Mouse (Mus musculus): ENCODE results near the gene Siah2. TPM values are rescaled to one million over a fixed set of nuclear protein-coding genes. Genes with fewer than 3 reads are reported as not detected.

Siah2 gene
- polyA plus RNA-seq, 1 experiment from 2014 or later, result 8.4 TPM

GRCm38 (mm10) chr3:58724815-58725214 lies 32.6 kb upstream of the Siah2 start:
- no peak for ATAC-seq
- H3K4me3 ChIP-seq (ENCODE audit: low read length), result no peak overlapping the region

GRCm38 (mm10) chr3:58723656-58724055 lies 31.5 kb upstream of the Siah2 start:
- Histone ChIP-seq H3K36me3 (ENCODE audit: control insufficient read depth, insufficient read depth, low read length) (no peaks in the 10 kb centered on the region), H3K9ac (ENCODE audit: low read depth, low read length) (no peak overlapping the region), H3K27ac (ENCODE audit: low read depth, low read length) (no peak overlapping the region), H3K4me3 (ENCODE audit: low read length) (no peak overlapping the region), H3K9me3 (ENCODE audit: control insufficient read depth, low read length) (no peaks in the 10 kb centered on the region), H3K27me3 (replicated peaks; ENCODE audit: control insufficient read depth, insufficient read depth, low read length) (no peaks in the 10 kb centered on the region), H3K4me2 (ENCODE audit: low read length) (no peak overlapping the region), H3K4me1 (ENCODE audit: control insufficient read depth, insufficient read depth, low read depth, low read length) (no peaks in the 10 kb centered on the region)
- WGBS, result 100% methylated on average over 2 of the region's 2 CpGs
- no peak for ATAC-seq

More at GRCm38 (mm10) chr3:58724815-58725214, 32.6 kb upstream of the Siah2 start:
- no peaks in the 10 kb centered on the region for H3K36me3 ChIP-seq (ENCODE audit: control insufficient read depth, insufficient read depth, low read length)
- no peaks in the 10 kb centered on the region for H3K27me3 ChIP-seq (replicated peaks; ENCODE audit: control insufficient read depth, insufficient read depth, low read length)
- no peaks in the 10 kb centered on the region for H3K4me1 ChIP-seq (ENCODE audit: control insufficient read depth, insufficient read depth, low read depth, low read length)
- no peak overlapping the region for H3K9ac ChIP-seq (ENCODE audit: low read depth, low read length)
- H3K27ac ChIP-seq (ENCODE audit: low read depth, low read length), result no peak overlapping the region
- no peak overlapping the region for H3K4me2 ChIP-seq (ENCODE audit: low read length)
- H3K9me3 ChIP-seq (ENCODE audit: control insufficient read depth, low read length), result no peaks in the 10 kb centered on the region

- H3K4me2 ChIP-seq (ENCODE audit: low read length), result no peak overlapping the region
- H3K9me3 ChIP-seq (ENCODE audit: control insufficient read depth, low read length), result peaks cover 4% of the 10 kb centered on the region
- H3K9ac ChIP-seq (ENCODE audit: low read depth, low read length), result no peak overlapping the region
- no peak overlapping the region for H3K27ac ChIP-seq (ENCODE audit: low read depth, low read length)
- no peaks in the 10 kb centered on the region for H3K36me3 ChIP-seq (ENCODE audit: control insufficient read depth, insufficient read depth, low read length)
- WGBS, result 56% methylated on average over 9 of the region's 9 CpGs
- no peak for ATAC-seq
- no peak overlapping the region for H3K4me3 ChIP-seq (ENCODE audit: low read length)
- H3K27me3 ChIP-seq (replicated peaks; ENCODE audit: control insufficient read depth, insufficient read depth, low read length), result no peaks in the 10 kb centered on the region
- no peaks in the 10 kb centered on the region for H3K4me1 ChIP-seq (ENCODE audit: control insufficient read depth, insufficient read depth, low read depth, low read length)
These were observed 27.4 kb upstream of the Siah2 start for GRCm38 (mm10) chr3:58719461-58720230.

DNA sequence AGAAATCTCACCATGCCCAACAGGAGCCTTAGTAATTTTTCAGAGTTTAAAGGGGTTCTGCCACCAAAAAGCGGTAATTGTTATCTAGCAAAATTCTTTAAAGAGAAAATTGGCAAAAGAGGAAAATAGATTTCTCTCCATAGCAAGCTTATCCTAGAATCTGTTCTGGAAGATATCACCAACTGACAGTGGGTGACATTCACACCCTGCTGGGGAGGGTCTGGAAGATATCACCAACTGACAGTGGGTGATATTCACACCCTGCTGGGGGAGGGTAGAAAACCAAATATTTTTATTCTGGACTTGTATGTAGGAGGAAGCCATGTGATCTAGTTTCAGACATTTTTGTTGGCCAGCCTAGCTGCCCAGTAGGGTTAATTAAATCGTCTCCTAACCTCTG lies 24.5 kb upstream of the Siah2 start:
- no peak overlapping the region for H3K4me2 ChIP-seq (ENCODE audit: low read length)
- 89% methylated on average over 2 of the region's 2 CpGs for WGBS
- no peak overlapping the region for H3K9ac ChIP-seq (ENCODE audit: low read depth, low read length)
- H3K4me1 ChIP-seq (ENCODE audit: control insufficient read depth, insufficient read depth, low read depth, low read length), result no peaks in the 10 kb centered on the region
- no peak overlapping the region for H3K4me3 ChIP-seq (ENCODE audit: low read length)
- H3K9me3 ChIP-seq (ENCODE audit: control insufficient read depth, low read length), result peaks cover 4% of the 10 kb centered on the region
- H3K27me3 ChIP-seq (replicated peaks; ENCODE audit: control insufficient read depth, insufficient read depth, low read length), result no peaks in the 10 kb centered on the region
- no peaks in the 10 kb centered on the region for H3K36me3 ChIP-seq (ENCODE audit: control insufficient read depth, insufficient read depth, low read length)
- H3K27ac ChIP-seq (ENCODE audit: low read depth, low read length), result no peak overlapping the region
- no peak for ATAC-seq

DNA sequence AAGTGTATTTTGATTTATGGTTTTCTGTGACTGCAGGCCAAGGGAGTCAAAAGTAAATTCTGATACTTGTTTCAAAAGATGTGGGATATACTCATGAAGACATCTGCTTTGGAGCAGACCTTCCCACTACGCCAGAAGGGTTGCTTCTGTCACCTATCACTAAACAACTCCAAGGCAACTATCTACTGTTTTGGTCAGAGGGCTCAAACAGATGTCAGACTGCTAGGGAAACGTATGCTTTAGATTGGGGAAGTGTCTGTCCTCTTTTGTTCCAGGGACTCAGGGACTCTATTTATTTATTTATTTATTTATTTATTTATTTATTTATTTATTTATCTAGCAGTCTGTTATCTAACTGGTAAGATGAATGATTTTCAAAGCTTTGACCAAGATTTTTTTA lies 22.6 kb upstream of the Siah2 start:
- Histone ChIP-seq H3K4me2 (ENCODE audit: low read length) (no peak overlapping the region), H3K4me3 (ENCODE audit: low read length) (no peak overlapping the region), H3K27me3 (replicated peaks; ENCODE audit: control insufficient read depth, insufficient read depth, low read length) (no peaks in the 10 kb centered on the region), H3K9me3 (ENCODE audit: control insufficient read depth, low read length) (peaks cover 4% of the 10 kb centered on the region), H3K36me3 (ENCODE audit: control insufficient read depth, insufficient read depth, low read length) (no peaks in the 10 kb centered on the region), H3K4me1 (ENCODE audit: control insufficient read depth, insufficient read depth, low read depth, low read length) (no peaks in the 10 kb centered on the region), H3K9ac (ENCODE audit: low read depth, low read length) (no peak overlapping the region), H3K27ac (ENCODE audit: low read depth, low read length) (no peak overlapping the region)
- no peak for ATAC-seq
- 78% methylated on average over 2 of the region's 2 CpGs for WGBS

DNA sequence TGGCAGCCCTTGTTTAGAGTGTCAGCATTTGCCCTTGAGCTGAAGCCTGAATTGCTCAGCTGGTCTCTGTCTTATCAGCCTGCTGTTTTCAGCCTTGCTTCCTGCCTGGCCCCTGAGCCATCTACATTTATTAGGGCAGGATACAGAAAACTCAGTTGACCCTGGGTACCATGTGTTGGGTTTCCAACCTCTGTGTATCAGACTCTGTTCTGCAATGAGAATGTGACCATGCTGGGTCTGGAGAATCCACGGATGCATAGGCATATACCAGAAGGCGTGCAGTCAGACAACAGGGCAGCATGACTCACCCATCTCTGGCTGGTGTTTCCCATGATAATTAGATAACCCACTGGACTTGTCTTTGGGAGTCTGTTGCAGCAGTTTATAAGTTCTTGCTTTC lies 21.8 kb upstream of the Siah2 start:
- H3K4me3 ChIP-seq (ENCODE audit: low read length), result no peak overlapping the region
- no peaks in the 10 kb centered on the region for H3K4me1 ChIP-seq (ENCODE audit: control insufficient read depth, insufficient read depth, low read depth, low read length)
- peaks cover 4% of the 10 kb centered on the region for H3K9me3 ChIP-seq (ENCODE audit: control insufficient read depth, low read length)
- WGBS, result 79% methylated on average over 2 of the region's 2 CpGs
- H3K9ac ChIP-seq (ENCODE audit: low read depth, low read length), result no peak overlapping the region
- H3K27me3 ChIP-seq (replicated peaks; ENCODE audit: control insufficient read depth, insufficient read depth, low read length), result no peaks in the 10 kb centered on the region
- ATAC-seq, result no peak
- H3K4me2 ChIP-seq (ENCODE audit: low read length), result no peak overlapping the region
- H3K36me3 ChIP-seq (ENCODE audit: control insufficient read depth, insufficient read depth, low read length), result no peaks in the 10 kb centered on the region
- H3K27ac ChIP-seq (ENCODE audit: low read depth, low read length), result no peak overlapping the region

GRCm38 (mm10) chr3:58713191-58713590 lies 21.0 kb upstream of the Siah2 start:
- Histone ChIP-seq H3K4me3 (ENCODE audit: low read length) (no peak overlapping the region), H3K9me3 (ENCODE audit: control insufficient read depth, low read length) (peaks cover 4% of the 10 kb centered on the region), H3K9ac (ENCODE audit: low read depth, low read length) (no peak overlapping the region), H3K27ac (ENCODE audit: low read depth, low read length) (no peak overlapping the region), H3K4me2 (ENCODE audit: low read length) (no peak overlapping the region), H3K4me1 (ENCODE audit: control insufficient read depth, insufficient read depth, low read depth, low read length) (no peaks in the 10 kb centered on the region), H3K27me3 (replicated peaks; ENCODE audit: control insufficient read depth, insufficient read depth, low read length) (no peaks in the 10 kb centered on the region), H3K36me3 (ENCODE audit: control insufficient read depth, insufficient read depth, low read length) (no peaks in the 10 kb centered on the region)
- ATAC-seq, result no peak
- WGBS, result 91% methylated on average over 4 of the region's 4 CpGs

DNA sequence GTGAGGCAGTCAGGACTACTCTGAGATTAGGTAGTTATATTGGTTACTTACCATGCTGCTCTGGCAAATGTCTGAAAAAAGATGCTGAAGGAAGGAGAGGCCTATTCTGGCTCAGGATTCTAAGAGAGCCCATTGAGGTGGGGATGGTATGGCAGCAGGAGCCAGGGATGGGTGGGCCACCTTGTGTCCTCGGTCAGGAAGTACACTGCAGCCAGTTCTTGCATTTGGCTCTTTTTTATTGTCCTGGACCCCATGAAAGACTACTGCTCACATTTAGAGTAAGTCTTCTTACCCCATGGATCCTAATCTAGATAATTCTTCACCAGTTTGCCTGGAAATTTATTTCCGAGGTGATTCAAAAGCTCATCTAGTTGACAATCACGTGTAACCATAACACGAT lies 12.3 kb upstream of the Siah2 start:
- Histone ChIP-seq H3K27me3 (replicated peaks; ENCODE audit: control insufficient read depth, insufficient read depth, low read length) (no peaks in the 10 kb centered on the region), H3K9me3 (ENCODE audit: control insufficient read depth, low read length) (no peaks in the 10 kb centered on the region), H3K9ac (ENCODE audit: low read depth, low read length) (no peak overlapping the region), H3K36me3 (ENCODE audit: control insufficient read depth, insufficient read depth, low read length) (no peaks in the 10 kb centered on the region), H3K27ac (ENCODE audit: low read depth, low read length) (no peak overlapping the region), H3K4me2 (ENCODE audit: low read length) (no peak overlapping the region), H3K4me3 (ENCODE audit: low read length) (no peak overlapping the region), H3K4me1 (ENCODE audit: control insufficient read depth, insufficient read depth, low read depth, low read length) (no peaks in the 10 kb centered on the region)
- no peak for ATAC-seq
- WGBS, result 85% methylated on average over 4 of the region's 4 CpGs

DNA sequence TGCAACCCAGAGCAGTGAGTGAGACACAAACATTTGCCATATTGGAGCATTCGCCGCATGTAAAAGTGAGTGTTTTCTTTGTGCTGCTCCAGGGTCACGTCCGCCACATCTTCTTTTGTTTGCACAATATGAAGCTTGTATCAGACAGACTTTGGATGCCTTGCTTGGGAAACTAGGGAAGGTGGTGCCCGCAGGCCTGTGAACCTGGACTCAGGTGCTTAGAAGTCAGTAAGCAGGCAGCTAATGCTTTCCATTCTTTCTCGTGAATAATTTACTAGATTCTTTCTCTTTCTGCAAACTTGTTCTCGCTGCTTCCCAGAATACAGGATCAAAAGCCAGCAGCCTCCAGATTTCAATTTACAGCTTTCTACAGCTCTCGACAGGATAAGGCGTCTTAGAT lies 11.5 kb upstream of the Siah2 start:
- Histone ChIP-seq H3K27ac (ENCODE audit: low read depth, low read length) (no peak overlapping the region), H3K4me2 (ENCODE audit: low read length) (no peak overlapping the region), H3K4me3 (ENCODE audit: low read length) (no peak overlapping the region), H3K36me3 (ENCODE audit: control insufficient read depth, insufficient read depth, low read length) (no peaks in the 10 kb centered on the region), H3K9me3 (ENCODE audit: control insufficient read depth, low read length) (no peaks in the 10 kb centered on the region), H3K9ac (ENCODE audit: low read depth, low read length) (no peak overlapping the region), H3K27me3 (replicated peaks; ENCODE audit: control insufficient read depth, insufficient read depth, low read length) (no peaks in the 10 kb centered on the region), H3K4me1 (ENCODE audit: control insufficient read depth, insufficient read depth, low read depth, low read length) (no peaks in the 10 kb centered on the region)
- WGBS, result 78% methylated on average over 9 of the region's 9 CpGs
- no peak for ATAC-seq
